8 mouse cellular contexts compared by ENCODE assay signal in genomic region chr6:72108941-72109892, GRCm38 (mm10). TPM values are rescaled to one million over a fixed set of nuclear protein-coding genes. Genes with fewer than 3 reads are reported as not detected.
A peak's percentile ranks its signal among the peaks of the same experiment; 100 is the strongest.
DNase-seq lines count a peak whose midpoint lies in the region; ATAC-seq lines count a peak whose summit lies in the region.

No protein-coding gene starts in this region.

- ATAC-seq in neural tube, embryonic 11.5 days (ENCODE audit: insufficient read depth, low FRiP score, low TSS enrichment): no peak
- peak; percentile 85 for ATAC-seq in embryonic facial prominence, embryonic 14.5 days (ENCODE audit: low read depth)
- peak; percentile 91 for ATAC-seq in liver, embryonic 11.5 days (replicated peaks; ENCODE audit: low FRiP score)

- H3K4me1 ChIP-seq in neural tube, embryonic 11.5 days (ENCODE audit: control insufficient read depth, insufficient read depth, low read length): 0 out of 2 replicates have a peak, but pooled peaks cover 3% of the 10 kb centered on the region
- H3K4me1 ChIP-seq in embryonic facial prominence, embryonic 14.5 days (ENCODE audit: control insufficient read depth, insufficient read depth, low read length): no peaks in the 10 kb centered on the region; the same call in 1 of the 2 replicates
- peaks cover 70% of the 10 kb centered on the region for H3K4me1 ChIP-seq in liver, embryonic 11.5 days (replicated peaks; ENCODE audit: control insufficient read depth, insufficient read depth, low read length)

- H3K4me3 ChIP-seq in neural tube, embryonic 11.5 days (ENCODE audit: low read depth, low read length): no peak overlapping the region
- no peak overlapping the region for H3K4me3 ChIP-seq in embryonic facial prominence, embryonic 14.5 days (ENCODE audit: low read depth, low read length)
- no peak overlapping the region for H3K4me3 ChIP-seq in liver, embryonic 11.5 days (ENCODE audit: low read depth, low read length)

- H3K36me3 ChIP-seq in neural tube, embryonic 11.5 days (ENCODE audit: control insufficient read depth, insufficient read depth, low read length): no peaks in the 10 kb centered on the region
- H3K36me3 ChIP-seq in embryonic facial prominence, embryonic 14.5 days (ENCODE audit: control insufficient read depth, insufficient read depth, low read length): no peaks in the 10 kb centered on the region
- H3K36me3 ChIP-seq in liver, embryonic 11.5 days (ENCODE audit: control insufficient read depth, insufficient read depth, low read length): 0 out of 2 replicates have a peak, but pooled peaks cover 2% of the 10 kb centered on the region

- WGBS in neural tube, embryonic 11.5 days: 71% methylated on average over 14 of the region's 14 CpGs
- 53% methylated on average over 14 of the region's 14 CpGs for WGBS in embryonic facial prominence, embryonic 14.5 days
- WGBS in liver, embryonic 11.5 days: 54% methylated on average over 14 of the region's 14 CpGs

- H3K27me3 ChIP-seq in neural tube, embryonic 11.5 days (ENCODE audit: control insufficient read depth, insufficient read depth, low read length): no peaks in the 10 kb centered on the region
- H3K27me3 ChIP-seq in embryonic facial prominence, embryonic 14.5 days (replicated peaks; ENCODE audit: control insufficient read depth, insufficient read depth, low read length): no peaks in the 10 kb centered on the region
- no peaks in the 10 kb centered on the region for H3K27me3 ChIP-seq in liver, embryonic 11.5 days (replicated peaks; ENCODE audit: control insufficient read depth, insufficient read depth, low read length)

- H3K9ac ChIP-seq in neural tube, embryonic 11.5 days (ENCODE audit: low read length): no peak overlapping the region
- H3K9ac ChIP-seq in embryonic facial prominence, embryonic 14.5 days (ENCODE audit: low read depth, low read length): no peak overlapping the region
- no peak overlapping the region for H3K9ac ChIP-seq in liver, embryonic 11.5 days (ENCODE audit: low read depth, low read length)

- H3K4me2 ChIP-seq in neural tube, embryonic 11.5 days (ENCODE audit: low read depth): no peak overlapping the region
- H3K4me2 ChIP-seq in embryonic facial prominence, embryonic 14.5 days (ENCODE audit: low read depth, low read length): no peak overlapping the region
- H3K4me2 ChIP-seq in liver, embryonic 11.5 days: peak overlapping the region; percentile 42

- no peak for DNase-seq in neural tube, embryonic 11.5 days (ENCODE audit: low spot score)
- DNase-seq in neural tube, embryonic 10.5 days (ENCODE audit: extremely low spot score, low spot score): no peak
- DNase-seq in embryonic facial prominence, embryonic 14.5 days (ENCODE audit: low spot score): peak; percentile 74
- DNase-seq in liver, embryonic 11.5 days (ENCODE audit: low spot score): peak; percentile 64
- DNase-seq in spleen, postnatal 36 days (ENCODE audit: low spot score in 2 of 2): peak; percentile 57 to 75
- no peak for DNase-seq in cerebellum, adult 9-10 months
- DNase-seq in heart, adult 11 months: no peak
- no peak for DNase-seq in yolk sac, embryonic 10.5 days (ENCODE audit: low spot score)

- H3K27ac ChIP-seq in neural tube, embryonic 11.5 days (ENCODE audit: low read depth, low read length): 0 out of 2 replicates have a peak overlapping the region, but pooled peaks have one; percentile 1
- H3K27ac ChIP-seq in embryonic facial prominence, embryonic 14.5 days (replicated peaks; ENCODE audit: low read depth, low read length): peak overlapping the region; percentile 22; the same call in 1 of the 2 replicates
- H3K27ac ChIP-seq in liver, embryonic 11.5 days (ENCODE audit: low read depth, low read length): peak overlapping the region; percentile 70

- no peaks in the 10 kb centered on the region for H3K9me3 ChIP-seq in neural tube, embryonic 11.5 days (ENCODE audit: control insufficient read depth, low read length)
- no peaks in the 10 kb centered on the region for H3K9me3 ChIP-seq in embryonic facial prominence, embryonic 14.5 days (ENCODE audit: control insufficient read depth, low read length)
- H3K9me3 ChIP-seq in liver, embryonic 11.5 days (ENCODE audit: control insufficient read depth, low read length): no peaks in the 10 kb centered on the region

RNA-seq across cellular contexts. Expression of gene St3gal5, which starts 11.8 kb away (rescaled TPM):
- polyA plus RNA-seq in neural tube, embryonic 11.5 days (2014; fragmentation: Nextera tagmentation; extraction: Ambion mirVana): 44.6 TPM in 2 replicates
- polyA plus RNA-seq in embryonic facial prominence, embryonic 14.5 days (2014; fragmentation: Nextera tagmentation; extraction: Ambion mirVana): 31.3 and 33.6 TPM in 2 replicates
- 109 and 114 TPM in 2 replicates for polyA plus RNA-seq in liver, embryonic 11.5 days (2014; fragmentation: Nextera tagmentation; extraction: Ambion mirVana)

Comparison
In these comparisons a context has a peak if more than half of its experiments do, and no peak if none do; other contexts are left out.
1. DNase-seq: peak in embryonic facial prominence, embryonic 14.5 days (single experiment), liver, embryonic 11.5 days (single experiment) and spleen, postnatal 36 days (2 of 2); none in neural tube, embryonic 11.5 days (single experiment), neural tube, embryonic 10.5 days (single experiment), cerebellum, adult 9-10 months (single experiment), heart, adult 11 months (single experiment) and yolk sac, embryonic 10.5 days (single experiment).
2. H3K27ac ChIP-seq: peak in every context shown above with its lines; median percentile 70 in liver, embryonic 11.5 days; 22 in embryonic facial prominence, embryonic 14.5 days; 1 in neural tube, embryonic 11.5 days.